Mouse (Mus musculus): ENCODE results near the gene Fgf13. TPM values are rescaled to one million over a fixed set of nuclear protein-coding genes. Genes with fewer than 3 reads are reported as not detected.

Gene Fgf13
- 1.2 TPM in 2 replicates for polyA plus RNA-seq (2015; fragmentation: Nextera tagmentation; extraction: Ambion mirVana)

- H3K4me3 ChIP-seq (replicated peaks) = peak within 1 kb of the TSS; percentile 36
- H3K27me3 ChIP-seq = peaks cover 42% of the 10 kb centered on the region
- H3K4me2 ChIP-seq = peak within 1 kb of the TSS; percentile 55
- no peaks in the 10 kb centered on the region for H3K4me1 ChIP-seq (replicated peaks)
- H3K36me3 ChIP-seq (replicated peaks) = no peaks in the 10 kb centered on the region
- 15% methylated on average over 46 of the region's 47 CpGs for WGBS (ENCODE audit: insufficient replicate concordance)
- H3K9me3 ChIP-seq (replicated peaks) = no peaks in the 10 kb centered on the region
- no peak for ATAC-seq (ENCODE audit: insufficient read depth)
- no peak within 1 kb of the TSS for H3K27ac ChIP-seq (replicated peaks)
- H3K9ac ChIP-seq = no peak within 1 kb of the TSS
These were observed at the start of gene Fgf13 for GRCm38 (mm10) chrX:59567695-59568431. Gene Fgf13 (minus strand): TSS chrX:59568071.

GRCm38 (mm10) chrX:59606535-59606934 is 38.7 kb upstream of the Fgf13 start:
- H3K27ac ChIP-seq (replicated peaks) = no peak overlapping the region
- no peaks in the 10 kb centered on the region for H3K36me3 ChIP-seq (replicated peaks)
- H3K27me3 ChIP-seq = no peaks in the 10 kb centered on the region
- ATAC-seq (ENCODE audit: insufficient read depth) = no peak
- 16% methylated on average over 1 of the region's 1 CpGs for WGBS (ENCODE audit: insufficient replicate concordance)
- no peaks in the 10 kb centered on the region for H3K9me3 ChIP-seq (replicated peaks)
- H3K4me1 ChIP-seq (replicated peaks) = no peaks in the 10 kb centered on the region
- H3K4me2 ChIP-seq = no peak overlapping the region
- H3K9ac ChIP-seq = no peak overlapping the region
- no peak overlapping the region for H3K4me3 ChIP-seq (replicated peaks)

- Histone ChIP-seq H3K27me3 (no peaks in the 10 kb centered on the region), H3K27ac (replicated peaks) (no peak overlapping the region), H3K9me3 (replicated peaks) (no peaks in the 10 kb centered on the region), H3K36me3 (replicated peaks) (no peaks in the 10 kb centered on the region), H3K4me2 (no peak overlapping the region), H3K9ac (no peak overlapping the region), H3K4me1 (replicated peaks) (no peaks in the 10 kb centered on the region), H3K4me3 (replicated peaks) (no peak overlapping the region)
- no peak for ATAC-seq (ENCODE audit: insufficient read depth)
- 27% methylated on average over 5 of the region's 5 CpGs for whole genome bisulfite sequencing (ENCODE audit: insufficient replicate concordance)
These were observed 21.2 kb upstream of the Fgf13 start for GRCm38 (mm10) chrX:59589050-59589449.

- Histone ChIP-seq H3K27me3 (no peaks in the 10 kb centered on the region), H3K9ac (no peak overlapping the region), H3K27ac (replicated peaks) (no peak overlapping the region), H3K9me3 (replicated peaks) (no peaks in the 10 kb centered on the region), H3K4me3 (replicated peaks) (no peak overlapping the region), H3K36me3 (replicated peaks) (no peaks in the 10 kb centered on the region), H3K4me2 (no peak overlapping the region), H3K4me1 (replicated peaks) (no peaks in the 10 kb centered on the region)
- no peak for ATAC-seq (ENCODE audit: insufficient read depth)
- 55% methylated on average over 11 of the region's 11 CpGs for WGBS (ENCODE audit: insufficient replicate concordance)
These were observed 17.8 kb upstream of the Fgf13 start for GRCm38 (mm10) chrX:59585508-59586186.

GRCm38 (mm10) chrX:59584034-59584433 is 16.2 kb upstream of the Fgf13 start:
- Histone ChIP-seq H3K9me3 (replicated peaks) (no peaks in the 10 kb centered on the region), H3K27me3 (no peaks in the 10 kb centered on the region), H3K9ac (no peak overlapping the region), H3K36me3 (replicated peaks) (no peaks in the 10 kb centered on the region), H3K27ac (replicated peaks) (no peak overlapping the region), H3K4me1 (replicated peaks) (no peaks in the 10 kb centered on the region), H3K4me3 (replicated peaks) (no peak overlapping the region), H3K4me2 (no peak overlapping the region)
- no peak for ATAC-seq (ENCODE audit: insufficient read depth)

GRCm38 (mm10) chrX:59566826-59567694 is 811 bp downstream of the Fgf13 start:
- H3K9ac ChIP-seq = no peak overlapping the region
- peak overlapping the region; percentile 55 for H3K4me2 ChIP-seq
- no peak for ATAC-seq (ENCODE audit: insufficient read depth)
- 19% methylated on average over 57 of the region's 75 CpGs for WGBS (ENCODE audit: insufficient replicate concordance)
- peaks cover 42% of the 10 kb centered on the region for H3K27me3 ChIP-seq
- H3K27ac ChIP-seq (replicated peaks) = no peak overlapping the region
- H3K36me3 ChIP-seq (replicated peaks) = no peaks in the 10 kb centered on the region
- H3K4me1 ChIP-seq (replicated peaks) = no peaks in the 10 kb centered on the region
- H3K9me3 ChIP-seq (replicated peaks) = no peaks in the 10 kb centered on the region
- peak overlapping the region; percentile 36 for H3K4me3 ChIP-seq (replicated peaks)

- Histone ChIP-seq H3K4me2 (no peak overlapping the region), H3K9me3 (replicated peaks) (no peaks in the 10 kb centered on the region), H3K36me3 (replicated peaks) (no peaks in the 10 kb centered on the region), H3K4me3 (replicated peaks) (no peak overlapping the region), H3K27ac (replicated peaks) (no peak overlapping the region), H3K27me3 (peaks cover 42% of the 10 kb centered on the region), H3K9ac (no peak overlapping the region), H3K4me1 (replicated peaks) (no peaks in the 10 kb centered on the region)
- ATAC-seq (ENCODE audit: insufficient read depth) = no peak
- 27% methylated on average over 18 of the region's 18 CpGs for whole genome bisulfite sequencing (ENCODE audit: insufficient replicate concordance)
These were observed 1.7 kb downstream of the Fgf13 start for GRCm38 (mm10) chrX:59566017-59566679.

- 44% methylated on average over 2 of the region's 2 CpGs for WGBS (ENCODE audit: insufficient replicate concordance)
- Histone ChIP-seq H3K4me2 (no peak overlapping the region), H3K36me3 (replicated peaks) (no peaks in the 10 kb centered on the region), H3K4me1 (replicated peaks) (no peaks in the 10 kb centered on the region), H3K9me3 (replicated peaks) (no peaks in the 10 kb centered on the region), H3K4me3 (replicated peaks) (no peak overlapping the region), H3K27me3 (no peaks in the 10 kb centered on the region), H3K9ac (no peak overlapping the region), H3K27ac (replicated peaks) (no peak overlapping the region)
- no peak for ATAC-seq (ENCODE audit: insufficient read depth)
These were observed 19.9 kb downstream of the Fgf13 start for GRCm38 (mm10) chrX:59547931-59548330.

GRCm38 (mm10) chrX:59508273-59508672 is 59.6 kb downstream of the Fgf13 start:
- Histone ChIP-seq H3K4me1 (replicated peaks) (no peaks in the 10 kb centered on the region), H3K9ac (no peak overlapping the region), H3K36me3 (replicated peaks) (no peaks in the 10 kb centered on the region), H3K27me3 (no peaks in the 10 kb centered on the region), H3K27ac (replicated peaks) (no peak overlapping the region), H3K4me3 (replicated peaks) (no peak overlapping the region), H3K9me3 (replicated peaks) (no peaks in the 10 kb centered on the region), H3K4me2 (no peak overlapping the region)
- ATAC-seq (ENCODE audit: insufficient read depth) = no peak
- 36% methylated on average over 4 of the region's 4 CpGs for WGBS (ENCODE audit: insufficient replicate concordance)

GRCm38 (mm10) chrX:59493388-59493787 is 74.5 kb downstream of the Fgf13 start:
- Histone ChIP-seq H3K9me3 (replicated peaks) (no peaks in the 10 kb centered on the region), H3K4me1 (replicated peaks) (no peaks in the 10 kb centered on the region), H3K4me2 (no peak overlapping the region), H3K36me3 (replicated peaks) (no peaks in the 10 kb centered on the region), H3K9ac (no peak overlapping the region), H3K4me3 (replicated peaks) (no peak overlapping the region), H3K27me3 (no peaks in the 10 kb centered on the region), H3K27ac (replicated peaks) (no peak overlapping the region)
- WGBS (ENCODE audit: insufficient replicate concordance) = 14% methylated on average over 1 of the region's 1 CpGs
- no peak for ATAC-seq (ENCODE audit: insufficient read depth)

GRCm38 (mm10) chrX:59485426-59485825 is 82.4 kb downstream of the Fgf13 start:
- Histone ChIP-seq H3K27me3 (no peaks in the 10 kb centered on the region), H3K36me3 (replicated peaks) (no peaks in the 10 kb centered on the region), H3K27ac (replicated peaks) (no peak overlapping the region), H3K4me3 (replicated peaks) (no peak overlapping the region), H3K9me3 (replicated peaks) (no peaks in the 10 kb centered on the region), H3K4me1 (replicated peaks) (no peaks in the 10 kb centered on the region), H3K9ac (no peak overlapping the region), H3K4me2 (no peak overlapping the region)
- 42% methylated on average over 2 of the region's 2 CpGs for WGBS (ENCODE audit: insufficient replicate concordance)
- ATAC-seq (ENCODE audit: insufficient read depth) = no peak
